Mouse (Mus musculus): ENCODE results near the gene Nudc. TPM values are rescaled to one million over a fixed set of nuclear protein-coding genes. Genes with fewer than 3 reads are reported as not detected.

The Nudc gene
- polyA plus RNA-seq, 1 experiment from 2014 or later: 199 TPM

GRCm38 (mm10) chr4:133501514-133501913 lies 44.3 kb downstream of the Nudc start:
- 55% methylated on average over 7 of the region's 7 CpGs for WGBS
- ATAC-seq (replicated peaks; ENCODE audit: insufficient number of reproducible peaks, insufficient read depth, low FRiP score, low read depth): no peak

GRCm38 (mm10) chr4:133498160-133498724 lies 47.6 kb downstream of the Nudc start, which contains the start of gene Trnp1:
Trnp1 (minus strand) TSS chr4:133498550.
- H3K4me2 ChIP-seq: peak within 1 kb of the TSS; percentile 100
- peak within 1 kb of the TSS; percentile 64 for H3K4me3 ChIP-seq
- H3K27me3 ChIP-seq: peaks cover 85% of the 10 kb centered on the region
- H3K36me3 ChIP-seq: no peaks in the 10 kb centered on the region
- H3K27ac ChIP-seq: no peak within 1 kb of the TSS
- H3K4me1 ChIP-seq (replicated peaks): peaks cover 26% of the 10 kb centered on the region
- peak within 1 kb of the TSS; percentile 58 for H3K9ac ChIP-seq
- under 1% methylated on average over 40 of the region's 53 CpGs for WGBS
- H3K9me3 ChIP-seq (replicated peaks): no peaks in the 10 kb centered on the region
- peak; percentile 71 for ATAC-seq (replicated peaks; ENCODE audit: insufficient number of reproducible peaks, insufficient read depth, low FRiP score, low read depth)

More at GRCm38 (mm10) chr4:133501514-133501913, 44.3 kb downstream of the Nudc start:
- peaks cover 95% of the 10 kb centered on the region for H3K27me3 ChIP-seq
- no peaks in the 10 kb centered on the region for H3K36me3 ChIP-seq
- no peak overlapping the region for H3K4me3 ChIP-seq
- H3K27ac ChIP-seq: no peak overlapping the region
- H3K4me2 ChIP-seq: no peak overlapping the region
- no peak overlapping the region for H3K9ac ChIP-seq
- H3K9me3 ChIP-seq (replicated peaks): no peaks in the 10 kb centered on the region
- peaks cover 20% of the 10 kb centered on the region for H3K4me1 ChIP-seq (replicated peaks)

GRCm38 (mm10) chr4:133497461-133498159 lies 48.2 kb downstream of the Nudc start:
- under 1% methylated on average over 62 of the region's 70 CpGs for WGBS
- no peak overlapping the region for H3K27ac ChIP-seq
- peak overlapping the region; percentile 58 for H3K9ac ChIP-seq
- no peaks in the 10 kb centered on the region for H3K36me3 ChIP-seq
- peak overlapping the region; percentile 100 for H3K4me2 ChIP-seq
- peaks cover 81% of the 10 kb centered on the region for H3K27me3 ChIP-seq
- peak overlapping the region; percentile 64 for H3K4me3 ChIP-seq
- ATAC-seq (replicated peaks; ENCODE audit: insufficient number of reproducible peaks, insufficient read depth, low FRiP score, low read depth): peak; percentile 33
- no peaks in the 10 kb centered on the region for H3K9me3 ChIP-seq (replicated peaks)
- H3K4me1 ChIP-seq (replicated peaks): peaks cover 26% of the 10 kb centered on the region

DNA sequence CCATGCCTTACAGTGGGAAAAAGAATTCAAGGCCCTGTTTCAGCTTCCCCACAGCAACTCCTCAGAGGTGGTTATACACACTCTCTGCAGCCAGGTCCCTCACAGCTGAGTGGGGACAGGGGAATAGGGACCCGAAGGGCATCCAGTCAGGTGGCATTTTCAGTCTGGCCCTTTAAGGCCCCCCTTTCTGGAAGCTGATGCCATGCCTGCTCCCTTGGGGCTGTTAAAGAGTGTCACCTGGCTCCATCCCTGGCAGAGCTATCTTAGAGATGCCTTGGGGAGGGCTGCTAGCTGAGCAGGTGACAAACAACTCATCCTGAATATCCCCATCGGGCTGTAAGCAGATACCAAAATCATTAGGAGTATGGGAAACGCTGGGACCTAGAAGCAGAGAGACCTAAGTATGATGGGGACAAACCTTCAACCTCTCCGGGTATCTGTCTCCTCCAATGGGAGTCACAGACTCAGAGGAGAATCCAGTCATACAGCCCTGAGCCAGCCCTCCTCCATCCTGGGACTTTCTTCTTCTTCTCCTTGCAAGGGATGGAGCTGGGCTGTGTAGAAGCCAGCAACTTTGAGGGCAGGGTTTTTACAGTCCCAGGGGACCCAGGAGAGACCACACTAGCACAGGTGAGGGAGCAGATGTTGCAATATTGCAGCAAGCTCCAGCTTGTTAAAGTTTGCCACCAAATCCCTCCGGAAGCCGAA lies 48.9 kb downstream of the Nudc start:
- Histone ChIP-seq H3K9ac (no peak overlapping the region), H3K4me3 (peak overlapping the region; percentile 64), H3K4me1 (replicated peaks) (peaks cover 30% of the 10 kb centered on the region), H3K27ac (no peak overlapping the region), H3K9me3 (replicated peaks) (no peaks in the 10 kb centered on the region), H3K27me3 (peaks cover 74% of the 10 kb centered on the region), H3K36me3 (no peaks in the 10 kb centered on the region), H3K4me2 (peak overlapping the region; percentile 100)
- WGBS: 34% methylated on average over 6 of the region's 6 CpGs
- ATAC-seq (replicated peaks; ENCODE audit: insufficient number of reproducible peaks, insufficient read depth, low FRiP score, low read depth): no peak

DNA sequence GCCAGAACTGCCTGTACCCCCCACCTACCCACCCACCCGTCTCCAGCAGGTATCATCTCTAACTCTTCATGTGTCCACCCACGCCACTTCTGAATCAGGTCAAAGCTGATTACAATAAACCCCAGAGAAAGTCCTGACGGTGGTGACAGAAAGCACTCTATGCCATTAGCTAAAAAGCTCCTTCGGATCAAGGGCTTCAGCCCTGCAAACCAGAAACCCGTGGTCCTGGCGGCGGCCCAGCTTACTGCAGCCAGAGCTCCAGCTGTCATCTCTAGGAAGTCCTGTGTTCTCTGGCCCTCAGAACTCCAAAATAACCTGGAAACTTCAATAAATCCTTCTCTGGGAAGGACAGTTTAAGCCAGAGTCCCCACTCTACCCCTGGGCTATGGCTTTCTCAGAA lies 50.1 kb downstream of the Nudc start:
- Histone ChIP-seq H3K4me3 (no peak overlapping the region), H3K9me3 (replicated peaks) (no peaks in the 10 kb centered on the region), H3K4me1 (replicated peaks) (peaks cover 41% of the 10 kb centered on the region), H3K4me2 (no peak overlapping the region), H3K9ac (no peak overlapping the region), H3K27ac (no peak overlapping the region), H3K36me3 (no peaks in the 10 kb centered on the region), H3K27me3 (peaks cover 62% of the 10 kb centered on the region)
- no peak for ATAC-seq (replicated peaks; ENCODE audit: insufficient number of reproducible peaks, insufficient read depth, low FRiP score, low read depth)
- 28% methylated on average over 7 of the region's 7 CpGs for WGBS

DNA sequence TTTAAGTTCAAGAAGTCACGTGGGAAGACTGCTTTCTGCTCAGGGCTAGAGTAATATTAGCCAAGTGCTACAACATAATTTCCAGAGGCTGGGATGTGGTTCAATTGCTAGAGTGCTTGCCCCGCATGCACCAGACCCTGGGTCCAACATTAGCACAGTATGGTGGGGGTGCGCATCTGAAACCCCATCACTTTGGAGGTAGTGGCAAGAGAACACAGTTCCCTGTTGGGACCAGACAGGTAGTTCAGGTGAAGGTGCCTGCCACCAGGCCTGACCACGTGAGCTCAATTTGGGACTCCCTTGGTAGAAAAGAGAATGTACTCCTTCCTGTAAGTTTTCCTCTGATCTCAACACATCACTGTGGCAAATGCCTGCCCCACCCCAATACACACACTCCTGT lies 50.9 kb downstream of the Nudc start:
- no peak overlapping the region for H3K4me3 ChIP-seq
- H3K4me1 ChIP-seq (replicated peaks): peaks cover 42% of the 10 kb centered on the region
- 58% methylated on average over 4 of the region's 4 CpGs for WGBS
- ATAC-seq (replicated peaks; ENCODE audit: insufficient number of reproducible peaks, insufficient read depth, low FRiP score, low read depth): no peak
- peak overlapping the region; percentile 70 for H3K4me2 ChIP-seq
- H3K9me3 ChIP-seq (replicated peaks): no peaks in the 10 kb centered on the region
- peaks cover 54% of the 10 kb centered on the region for H3K27me3 ChIP-seq
- H3K27ac ChIP-seq: no peak overlapping the region
- H3K9ac ChIP-seq: 0 out of 2 replicates have a peak overlapping the region, but pooled peaks have one; percentile 4
- H3K36me3 ChIP-seq: no peaks in the 10 kb centered on the region

DNA sequence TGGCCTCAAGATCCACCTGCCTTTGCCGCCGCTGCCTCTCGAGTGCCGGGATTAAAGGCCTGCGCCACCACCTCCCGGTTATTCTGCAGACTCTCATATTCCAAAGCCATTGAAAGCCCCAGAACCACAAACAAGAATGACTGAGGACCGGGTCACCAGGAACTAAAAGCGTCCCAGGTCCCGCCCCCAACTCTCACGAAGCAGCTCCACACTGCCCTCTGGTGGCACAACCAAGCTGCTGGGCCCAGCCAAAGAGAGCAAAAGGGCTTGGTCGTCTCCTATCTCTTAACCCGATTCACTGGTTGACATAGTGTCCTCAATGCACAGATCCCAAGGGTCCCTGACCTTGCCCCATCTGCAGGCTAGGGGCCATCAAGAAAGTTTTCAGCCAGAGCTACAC lies 51.4 kb downstream of the Nudc start:
- H3K27me3 ChIP-seq: peaks cover 49% of the 10 kb centered on the region
- 0% methylated on average over 12 of the region's 12 CpGs for WGBS

DNA sequence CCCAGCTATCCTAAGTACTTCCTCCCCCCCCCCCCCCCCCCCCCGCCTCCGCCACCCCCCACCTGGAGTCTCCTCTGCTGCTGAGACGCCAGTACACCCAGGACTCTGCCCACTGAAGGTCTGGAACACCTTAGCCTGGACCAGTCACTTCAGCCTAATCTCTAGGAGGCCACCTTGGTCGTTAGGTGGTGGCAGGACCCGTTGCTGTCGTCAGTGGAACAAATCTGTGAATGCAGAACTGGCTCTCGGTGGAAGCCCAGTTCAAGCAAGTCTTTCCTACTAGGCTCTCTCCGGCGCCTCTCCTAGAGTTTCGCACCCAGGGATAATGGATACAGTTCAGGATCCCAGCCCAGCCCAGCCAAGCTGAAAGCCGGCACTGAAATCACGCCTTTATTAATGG lies 51.9 kb downstream of the Nudc start:
- Histone ChIP-seq H3K9me3 (replicated peaks) (no peaks in the 10 kb centered on the region), H3K4me3 (peak overlapping the region; percentile 41), H3K4me2 (peak overlapping the region; percentile 70), H3K4me1 (replicated peaks) (peaks cover 49% of the 10 kb centered on the region), H3K36me3 (no peaks in the 10 kb centered on the region), H3K27me3 (peaks cover 44% of the 10 kb centered on the region), H3K9ac (peak overlapping the region; percentile 42; the same call in 1 of the 2 replicates), H3K27ac (peak overlapping the region; percentile 39)
- no peak for ATAC-seq (replicated peaks; ENCODE audit: insufficient number of reproducible peaks, insufficient read depth, low FRiP score, low read depth)
- 15% methylated on average over 9 of the region's 12 CpGs for WGBS

More for the DNA sequence above, 51.4 kb downstream of the Nudc start:
- Histone ChIP-seq H3K4me1 (replicated peaks) (peaks cover 47% of the 10 kb centered on the region), H3K4me3 (peak overlapping the region; percentile 41), H3K9ac (peak overlapping the region; percentile 42; the same call in 1 of the 2 replicates), H3K27ac (peak overlapping the region; percentile 39), H3K9me3 (replicated peaks) (no peaks in the 10 kb centered on the region), H3K4me2 (peak overlapping the region; percentile 70), H3K36me3 (no peaks in the 10 kb centered on the region)
- peak; percentile 50 for ATAC-seq (replicated peaks; ENCODE audit: insufficient number of reproducible peaks, insufficient read depth, low FRiP score, low read depth)

GRCm38 (mm10) chr4:133491800-133492199 lies 54.0 kb downstream of the Nudc start:
- H3K4me2 ChIP-seq: peak overlapping the region; percentile 33
- H3K27ac ChIP-seq: peak overlapping the region; percentile 16
- H3K27me3 ChIP-seq: peaks cover 23% of the 10 kb centered on the region
- 15% methylated on average over 10 of the region's 10 CpGs for WGBS
- H3K9me3 ChIP-seq (replicated peaks): no peaks in the 10 kb centered on the region
- no peak overlapping the region for H3K9ac ChIP-seq
- peak; percentile 48 for ATAC-seq (replicated peaks; ENCODE audit: insufficient number of reproducible peaks, insufficient read depth, low FRiP score, low read depth)
- peaks cover 29% of the 10 kb centered on the region for H3K4me1 ChIP-seq (replicated peaks)
- H3K4me3 ChIP-seq: no peak overlapping the region
- no peaks in the 10 kb centered on the region for H3K36me3 ChIP-seq

DNA sequence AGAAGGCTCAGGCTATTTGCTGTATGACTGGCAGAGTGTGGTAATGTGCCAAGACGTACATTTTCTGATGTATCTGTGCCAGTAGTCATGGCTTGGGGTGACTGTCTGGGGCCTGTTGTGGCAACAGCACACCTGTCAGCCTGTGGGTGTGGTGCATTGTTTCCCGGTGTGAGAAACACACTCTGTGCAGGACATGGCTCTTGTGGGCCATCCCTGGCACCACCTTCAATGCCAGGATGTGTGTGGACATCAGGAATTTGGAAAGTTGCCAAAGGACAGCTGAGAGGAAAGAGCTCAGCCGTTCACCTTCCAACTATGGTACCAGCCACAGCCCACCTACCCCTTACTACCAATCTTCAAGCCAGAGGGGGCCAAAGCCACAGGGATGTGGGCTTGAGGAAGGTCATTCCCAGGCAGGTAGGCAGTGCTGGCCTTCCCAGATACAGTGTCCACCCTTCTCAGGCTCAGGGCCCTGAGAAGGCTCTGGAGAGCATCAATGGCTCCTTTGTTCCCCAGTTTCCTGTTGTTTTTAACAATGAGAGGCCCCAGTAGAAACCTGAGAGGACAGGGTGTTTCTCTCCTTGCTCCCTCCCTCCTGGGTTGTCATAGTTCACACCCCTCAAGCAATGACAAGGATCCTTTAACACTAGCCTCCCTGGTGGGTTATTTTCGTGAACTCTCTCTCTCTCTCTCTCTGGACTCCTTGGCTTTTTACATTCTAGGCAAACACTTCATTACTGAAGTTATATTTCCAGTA lies 56.1 kb downstream of the Nudc start:
- Histone ChIP-seq H3K4me1 (replicated peaks) (peaks cover 31% of the 10 kb centered on the region), H3K36me3 (no peaks in the 10 kb centered on the region), H3K9me3 (replicated peaks) (no peaks in the 10 kb centered on the region), H3K27ac (peak overlapping the region; percentile 34; the same call in 1 of the 2 replicates), H3K4me2 (no peak overlapping the region), H3K27me3 (peaks cover 6% of the 10 kb centered on the region; the same call in 1 of the 2 replicates), H3K9ac (no peak overlapping the region), H3K4me3 (no peak overlapping the region)
- 0 out of 2 replicates have a peak, but pooled peaks have one; percentile 25 for ATAC-seq (replicated peaks; ENCODE audit: insufficient number of reproducible peaks, insufficient read depth, low FRiP score, low read depth)
- 49% methylated on average over 4 of the region's 4 CpGs for WGBS

All from heart, embryonic 15.5 days (tissue).